In the genomic region with DNA sequence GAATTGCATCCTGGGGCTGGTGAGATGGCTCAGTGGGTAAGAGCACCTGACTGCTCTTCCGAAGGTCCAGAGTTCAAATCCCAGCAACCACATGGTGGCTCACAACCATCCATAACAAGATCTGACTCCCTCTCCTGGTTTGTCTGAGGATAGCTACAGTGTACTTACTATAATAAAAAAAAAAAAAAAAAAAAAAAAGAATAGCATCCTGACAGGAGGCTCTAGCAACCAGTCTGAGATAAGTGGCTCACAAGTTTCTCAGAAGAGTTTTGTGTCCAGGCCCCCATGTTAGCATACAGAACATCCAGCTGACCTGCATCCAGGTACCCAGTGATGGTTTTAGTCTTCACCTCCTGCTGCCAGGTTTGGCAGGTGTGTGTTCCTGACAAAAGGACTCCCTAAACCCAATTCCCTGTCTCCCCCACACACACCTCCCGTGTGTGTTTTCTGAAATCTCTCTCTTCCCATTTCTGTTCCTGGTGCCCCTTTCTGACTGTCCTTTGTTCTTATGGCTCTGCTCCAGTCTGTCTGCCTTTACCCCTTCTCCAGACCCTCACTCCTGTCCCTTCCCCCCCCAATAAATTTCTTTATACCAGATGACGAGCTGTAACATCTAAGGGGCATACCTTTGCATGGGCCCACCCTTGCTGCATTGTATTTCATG, we compare ENCODE assay signal across 8 mouse cellular contexts. TPM values are rescaled to one million over a fixed set of nuclear protein-coding genes. Genes with fewer than 3 reads are reported as not detected.
DNase-seq lines count a peak whose midpoint lies in the region; ATAC-seq lines count a peak whose summit lies in the region.

No protein-coding gene starts in this region.

- no peak for ATAC-seq in hindbrain, embryonic 11.5 days (ENCODE audit: low FRiP score)
- ATAC-seq in midbrain, embryonic 14.5 days (ENCODE audit: low FRiP score, low TSS enrichment) = no peak
- ATAC-seq in erythroid progenitor cell, adult 5-6 weeks (replicated peaks; ENCODE audit: low FRiP score, poor library complexity, severe bottlenecking) = no peak
- no peak for ATAC-seq in frontal cortex, adult (ENCODE audit: low TSS enrichment)

- no peaks in the 10 kb centered on the region for H3K4me1 ChIP-seq in hindbrain, embryonic 11.5 days (replicated peaks; ENCODE audit: control insufficient read depth, insufficient read depth, low read length)
- H3K4me1 ChIP-seq in midbrain, embryonic 14.5 days (ENCODE audit: control insufficient read depth, insufficient read depth, low read length) = peaks cover 11% of the 10 kb centered on the region

- peak overlapping the region; percentile 86; the same call in 1 of the 2 replicates for H3K4me3 ChIP-seq in hindbrain, embryonic 11.5 days (ENCODE audit: low read depth, low read length)
- H3K4me3 ChIP-seq in midbrain, embryonic 14.5 days (replicated peaks; ENCODE audit: low read depth, low read length) = peak overlapping the region; percentile 95; the same call in 1 of the 2 replicates

- no peaks in the 10 kb centered on the region for H3K9me3 ChIP-seq in hindbrain, embryonic 11.5 days (ENCODE audit: control insufficient read depth, low read length)
- H3K9me3 ChIP-seq in midbrain, embryonic 14.5 days (ENCODE audit: control insufficient read depth, low read length) = no peaks in the 10 kb centered on the region

- H3K9ac ChIP-seq in hindbrain, embryonic 11.5 days (ENCODE audit: low read depth, low read length) = peak overlapping the region; percentile 65
- peak overlapping the region; percentile 100; the same call in 1 of the 2 replicates for H3K9ac ChIP-seq in midbrain, embryonic 14.5 days (replicated peaks; ENCODE audit: low read length)

- peak; percentile 14 for DNase-seq in layer of hippocampus, adult 11-12 months (ENCODE audit: low spot score)
- no peak for DNase-seq in layer of hippocampus, postnatal 25 days (ENCODE audit: extremely low spot score in 1 of 2, low spot score in 1 of 2)
- peak; percentile 74 for DNase-seq in cerebellum, adult 9-11 months
- DNase-seq in hindbrain, embryonic 11.5 days (ENCODE audit: low spot score) = no peak
- no peak for DNase-seq in midbrain, embryonic 14.5 days
- no peak for DNase-seq in gastrocnemius, postnatal 10 days

- peak overlapping the region; percentile 100 for H3K27ac ChIP-seq in hindbrain, embryonic 11.5 days (ENCODE audit: low read depth, low read length)
- H3K27ac ChIP-seq in midbrain, embryonic 14.5 days (replicated peaks; ENCODE audit: low read depth, low read length) = peak overlapping the region; percentile 100

- H3K36me3 ChIP-seq in hindbrain, embryonic 11.5 days (ENCODE audit: control insufficient read depth, insufficient read depth, low read length) = no peaks in the 10 kb centered on the region
- no peaks in the 10 kb centered on the region for H3K36me3 ChIP-seq in midbrain, embryonic 14.5 days (ENCODE audit: control insufficient read depth, insufficient read depth, low read length)

- peak overlapping the region; percentile 83 for H3K4me2 ChIP-seq in hindbrain, embryonic 11.5 days (replicated peaks; ENCODE audit: low read depth, low read length)
- H3K4me2 ChIP-seq in midbrain, embryonic 14.5 days (ENCODE audit: low read length) = peak overlapping the region; percentile 77

- 60% methylated on average over 3 of the region's 3 CpGs for WGBS in hindbrain, embryonic 11.5 days
- 48% methylated on average over 3 of the region's 3 CpGs for WGBS in midbrain, embryonic 14.5 days

- H3K27me3 ChIP-seq in hindbrain, embryonic 11.5 days (ENCODE audit: control insufficient read depth, insufficient read depth, low read length) = no peaks in the 10 kb centered on the region
- no peaks in the 10 kb centered on the region for H3K27me3 ChIP-seq in midbrain, embryonic 14.5 days (ENCODE audit: control insufficient read depth, insufficient read depth, low read length)

RNA-seq across cellular contexts. Expression of a gene that starts 2.2 kb away (rescaled TPM):
- 10 to 100 TPM; 54.0 to 59.3 TPM for total RNA-seq in layer of hippocampus, postnatal 25 days (2021)
- 15.7 and 20.7 TPM in 2 replicates for polyA plus RNA-seq in hindbrain, embryonic 11.5 days (2014; fragmentation: Nextera tagmentation; extraction: Ambion mirVana)
- polyA plus RNA-seq in midbrain, embryonic 14.5 days (2014; fragmentation: Nextera tagmentation; extraction: Ambion mirVana) = 17.1 and 19.2 TPM in 2 replicates
- total RNA-seq in erythroid progenitor cell, adult 5-6 weeks (2015; ENCODE audit: low replicate concordance) = 43.6 and 44.0 TPM in 2 replicates
- total RNA-seq in erythroid progenitor cell, adult 5-6 weeks (2017; ENCODE audit: low replicate concordance) = 89.2 and 100.0 TPM in 2 replicates
- 10 to 100 TPM; 33.2 to 37.9 TPM for total RNA-seq in gastrocnemius, postnatal 10 days (2021)

RNA-seq across cellular contexts. Expression of a gene that starts 10.9 kb away (rescaled TPM):
- total RNA-seq in layer of hippocampus, postnatal 25 days (2021) = 100 to 1,000 TPM in 1 of 2 experiments, 10 to 100 TPM in 1; 90.9 to 105 TPM
- polyA plus RNA-seq in hindbrain, embryonic 11.5 days (2014; fragmentation: Nextera tagmentation; extraction: Ambion mirVana) = 339 and 377 TPM in 2 replicates
- 178 and 240 TPM in 2 replicates for polyA plus RNA-seq in midbrain, embryonic 14.5 days (2014; fragmentation: Nextera tagmentation; extraction: Ambion mirVana)
- total RNA-seq in erythroid progenitor cell, adult 5-6 weeks (2015; ENCODE audit: low replicate concordance) = 36.5 and 43.6 TPM in 2 replicates
- 113 and 196 TPM in 2 replicates for total RNA-seq in erythroid progenitor cell, adult 5-6 weeks (2017; ENCODE audit: low replicate concordance)
- total RNA-seq in gastrocnemius, postnatal 10 days (2021) = 10 to 100 TPM; 43.3 to 48.8 TPM

RNA-seq across cellular contexts. Expression of a gene that starts 54.1 kb away (rescaled TPM):
- total RNA-seq in layer of hippocampus, postnatal 25 days (2021) = 10 to 100 TPM; 62.5 to 81.2 TPM
- 51.4 and 56.5 TPM in 2 replicates for polyA plus RNA-seq in hindbrain, embryonic 11.5 days (2014; fragmentation: Nextera tagmentation; extraction: Ambion mirVana)
- polyA plus RNA-seq in midbrain, embryonic 14.5 days (2014; fragmentation: Nextera tagmentation; extraction: Ambion mirVana) = 59.6 and 84.1 TPM in 2 replicates
- 6.8 and 8.0 TPM in 2 replicates for total RNA-seq in erythroid progenitor cell, adult 5-6 weeks (2015; ENCODE audit: low replicate concordance)
- total RNA-seq in erythroid progenitor cell, adult 5-6 weeks (2017; ENCODE audit: low replicate concordance) = 1.9 and 5.9 TPM in 2 replicates
- total RNA-seq in gastrocnemius, postnatal 10 days (2021) = 10 to 100 TPM; 18.8 to 18.9 TPM

Comparison
In these comparisons a context has a peak if more than half of its experiments do, and no peak if none do; other contexts are left out.
1. DNase-seq: peak in layer of hippocampus, adult 11-12 months (single experiment) and cerebellum, adult 9-11 months (single experiment); none in layer of hippocampus, postnatal 25 days (0 of 2), hindbrain, embryonic 11.5 days (single experiment), midbrain, embryonic 14.5 days (single experiment) and gastrocnemius, postnatal 10 days (single experiment).